ENCODE assay signal across 22 mouse cellular contexts in the genomic region with DNA sequence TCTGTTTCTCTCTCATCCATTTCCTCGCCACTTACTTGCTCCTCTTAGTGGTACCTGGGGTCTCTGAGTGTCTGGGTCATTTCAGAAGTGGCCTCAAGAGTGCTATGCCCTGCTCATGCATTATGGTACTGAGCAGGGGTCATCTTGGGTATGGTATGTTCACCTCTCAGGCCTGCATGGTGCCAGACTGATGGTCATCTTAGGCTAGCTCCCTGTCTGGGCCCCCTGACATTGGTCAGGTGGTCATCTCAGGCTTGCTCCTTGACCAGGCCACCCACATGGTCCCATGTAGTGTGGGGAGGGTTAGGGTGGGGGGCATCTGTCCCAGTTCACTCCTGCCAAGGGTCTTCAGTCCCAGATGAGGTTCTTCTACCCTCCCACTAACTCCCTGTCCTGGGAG. TPM values are rescaled to one million over a fixed set of nuclear protein-coding genes. Genes with fewer than 3 reads are reported as not detected.
DNase-seq lines count a peak whose midpoint lies in the region; ATAC-seq lines count a peak whose summit lies in the region.
"Had no signal": no experiment of that assay in that cellular context is flagged by ENCODE, and none has a peak within 500 bp of the region (broad histone marks: within the 10 kb centered on the region; RNA-seq: fewer than 3 reads in every experiment).

No protein-coding gene starts in this region.

- WGBS in neural tube, embryonic 15.5 days, result 94% methylated on average over 1 of the region's 1 CpGs
- WGBS in limb, embryonic 10.5 days, result 94% methylated on average over 1 of the region's 1 CpGs
- WGBS in limb, embryonic 12.5 days, result 86% methylated on average over 1 of the region's 1 CpGs
- 93% methylated on average over 1 of the region's 1 CpGs for WGBS in intestine, embryonic 16.5 days
- 89% methylated on average over 1 of the region's 1 CpGs for WGBS in midbrain, embryonic 14.5 days

- H3K9me3 ChIP-seq in neural tube, embryonic 15.5 days (replicated peaks), result no peaks in the 10 kb centered on the region
- H3K9me3 ChIP-seq in limb, embryonic 10.5 days (replicated peaks), result no peaks in the 10 kb centered on the region
- peaks cover 19% of the 10 kb centered on the region; the same call in 1 of the 2 replicates for H3K9me3 ChIP-seq in limb, embryonic 12.5 days
- no peaks in the 10 kb centered on the region for H3K9me3 ChIP-seq in intestine, embryonic 16.5 days (ENCODE audit: control insufficient read depth, low read length)
- H3K9me3 ChIP-seq in midbrain, embryonic 14.5 days (ENCODE audit: control insufficient read depth, low read length), result peaks cover 5% of the 10 kb centered on the region

- no peak overlapping the region for H3K4me3 ChIP-seq in neural tube, embryonic 15.5 days (replicated peaks)
- H3K4me3 ChIP-seq in limb, embryonic 10.5 days, result no peak overlapping the region
- H3K4me3 ChIP-seq in limb, embryonic 12.5 days (replicated peaks), result no peak overlapping the region
- H3K4me3 ChIP-seq in intestine, embryonic 16.5 days (ENCODE audit: low read length), result no peak overlapping the region
- H3K4me3 ChIP-seq in midbrain, embryonic 14.5 days (replicated peaks; ENCODE audit: low read depth, low read length), result no peak overlapping the region

- H3K4me1 ChIP-seq in neural tube, embryonic 15.5 days, result no peaks in the 10 kb centered on the region
- no peaks in the 10 kb centered on the region for H3K4me1 ChIP-seq in limb, embryonic 10.5 days
- H3K4me1 ChIP-seq in limb, embryonic 12.5 days (replicated peaks), result no peaks in the 10 kb centered on the region
- no peaks in the 10 kb centered on the region for H3K4me1 ChIP-seq in intestine, embryonic 16.5 days (ENCODE audit: control insufficient read depth, insufficient read depth, low read length)
- no peaks in the 10 kb centered on the region for H3K4me1 ChIP-seq in midbrain, embryonic 14.5 days (ENCODE audit: control insufficient read depth, insufficient read depth, low read length)

- no peak overlapping the region for H3K4me2 ChIP-seq in neural tube, embryonic 15.5 days
- H3K4me2 ChIP-seq in limb, embryonic 12.5 days, result no peak overlapping the region
- no peak overlapping the region for H3K4me2 ChIP-seq in intestine, embryonic 16.5 days (ENCODE audit: low read depth, low read length)
- no peak overlapping the region for H3K4me2 ChIP-seq in midbrain, embryonic 14.5 days (ENCODE audit: low read length)

- no peak overlapping the region for H3K9ac ChIP-seq in neural tube, embryonic 15.5 days (replicated peaks)
- H3K9ac ChIP-seq in limb, embryonic 12.5 days (replicated peaks), result no peak overlapping the region
- no peak overlapping the region for H3K9ac ChIP-seq in intestine, embryonic 16.5 days (ENCODE audit: low read depth, low read length)
- H3K9ac ChIP-seq in midbrain, embryonic 14.5 days (replicated peaks; ENCODE audit: low read length), result no peak overlapping the region

- DNase-seq in heart, adult 11 months, result peak; percentile 60
- no peak for DNase-seq in heart, adult 8-10 months (ENCODE audit: low spot score)
- DNase-seq in neural tube, embryonic 10.5 days (ENCODE audit: extremely low spot score, low spot score), result peak; percentile 0
- peak; percentile 19 for DNase-seq in limb, embryonic 10.5 days (ENCODE audit: low spot score)
- DNase-seq in midbrain, embryonic 14.5 days, result no peak
- DNase-seq: adrenal gland, adult 2 months; adrenal gland, adult 8-10 months; adrenal gland, postnatal 10 days; adrenal gland, postnatal 14 days; adrenal gland, postnatal 25 days; adrenal gland, postnatal 36 days; B cell, adult 2 months; cerebellum, adult 11 months; cerebellum, adult 11-12 months had no signal

- no peak for ATAC-seq in neural tube, embryonic 15.5 days (ENCODE audit: low FRiP score)
- ATAC-seq in limb, embryonic 12.5 days (ENCODE audit: insufficient number of reproducible peaks, insufficient read depth, low FRiP score, low TSS enrichment, low read depth), result 0 out of 2 replicates have a peak, but pooled peaks have one; percentile 56
- ATAC-seq in intestine, embryonic 16.5 days, result no peak
- no peak for ATAC-seq in midbrain, embryonic 14.5 days (ENCODE audit: low FRiP score, low TSS enrichment)
- ATAC-seq: activated CD4-positive, CD25-positive, alpha-beta regulatory T cell, adult 4 months; CD4-positive, CD25-positive, alpha-beta regulatory T cell, adult 4 months; Patski had no signal

- no peaks in the 10 kb centered on the region for H3K36me3 ChIP-seq in neural tube, embryonic 15.5 days
- H3K36me3 ChIP-seq in limb, embryonic 10.5 days, result no peaks in the 10 kb centered on the region
- no peaks in the 10 kb centered on the region for H3K36me3 ChIP-seq in limb, embryonic 12.5 days
- H3K36me3 ChIP-seq in intestine, embryonic 16.5 days (ENCODE audit: control insufficient read depth, insufficient read depth, low read length), result no peaks in the 10 kb centered on the region
- H3K36me3 ChIP-seq in midbrain, embryonic 14.5 days (ENCODE audit: control insufficient read depth, insufficient read depth, low read length), result no peaks in the 10 kb centered on the region
- H3K36me3 ChIP-seq: G1E had no signal

- H3K27me3 ChIP-seq in neural tube, embryonic 15.5 days (replicated peaks), result no peaks in the 10 kb centered on the region
- no peaks in the 10 kb centered on the region for H3K27me3 ChIP-seq in limb, embryonic 10.5 days (ENCODE audit: low read depth, poor library complexity, severe bottlenecking)
- no peaks in the 10 kb centered on the region for H3K27me3 ChIP-seq in limb, embryonic 12.5 days
- H3K27me3 ChIP-seq in intestine, embryonic 16.5 days (replicated peaks; ENCODE audit: control insufficient read depth, insufficient read depth, low read length), result no peaks in the 10 kb centered on the region
- H3K27me3 ChIP-seq in midbrain, embryonic 14.5 days (ENCODE audit: control insufficient read depth, insufficient read depth, low read length), result no peaks in the 10 kb centered on the region
- H3K27me3 ChIP-seq: CH12.LX, Patski had no signal

- no peak overlapping the region for H3K27ac ChIP-seq in neural tube, embryonic 15.5 days (replicated peaks)
- no peak overlapping the region for H3K27ac ChIP-seq in limb, embryonic 10.5 days
- no peak overlapping the region for H3K27ac ChIP-seq in limb, embryonic 12.5 days
- H3K27ac ChIP-seq in intestine, embryonic 16.5 days (ENCODE audit: low read length), result no peak overlapping the region
- H3K27ac ChIP-seq in midbrain, embryonic 14.5 days (replicated peaks; ENCODE audit: low read depth, low read length), result no peak overlapping the region

RNA-seq across cellular contexts. Expression of a gene that starts 21.3 kb away (rescaled TPM):
- total RNA-seq in heart, adult 8-10 months (2022), result 1 to 10 TPM; 1.1 to 3.1 (median 2.2) TPM
- 32.0 and 34.8 TPM in 2 replicates for polyA plus RNA-seq in neural tube, embryonic 15.5 days (2015; fragmentation: Nextera tagmentation; extraction: Ambion mirVana)
- polyA plus RNA-seq in limb, embryonic 10.5 days (2016; fragmentation: Nextera tagmentation; extraction: Ambion mirVana), result 34.1 and 60.8 TPM in 2 replicates
- 92.0 and 96.1 TPM in 2 replicates for polyA plus RNA-seq in limb, embryonic 12.5 days (2016; fragmentation: Nextera tagmentation; extraction: Ambion mirVana)
- 11.8 and 14.3 TPM in 2 replicates for polyA plus RNA-seq in intestine, embryonic 16.5 days (2015; fragmentation: Nextera tagmentation; extraction: Ambion mirVana)
- polyA plus RNA-seq in midbrain, embryonic 14.5 days (2014; fragmentation: Nextera tagmentation; extraction: Ambion mirVana), result 24.5 and 29.7 TPM in 2 replicates
- polyA plus RNA-seq: G1E had no signal

Comparison
In these comparisons a context has a peak if more than half of its experiments do, and no peak if none do; other contexts are left out.
1. DNase-seq: peak in heart, adult 11 months (single experiment), neural tube, embryonic 10.5 days (single experiment) and limb, embryonic 10.5 days (single experiment); none in heart, adult 8-10 months (single experiment) and midbrain, embryonic 14.5 days (single experiment).